Mouse (Mus musculus): Measurements from ENCODE around the gene Ifi211.
"Not testable (repeated sequence)": the region's sequence is repeated elsewhere in the genome, so short reads cannot be mapped to it uniquely, and the experiment has no call there.

DNA sequence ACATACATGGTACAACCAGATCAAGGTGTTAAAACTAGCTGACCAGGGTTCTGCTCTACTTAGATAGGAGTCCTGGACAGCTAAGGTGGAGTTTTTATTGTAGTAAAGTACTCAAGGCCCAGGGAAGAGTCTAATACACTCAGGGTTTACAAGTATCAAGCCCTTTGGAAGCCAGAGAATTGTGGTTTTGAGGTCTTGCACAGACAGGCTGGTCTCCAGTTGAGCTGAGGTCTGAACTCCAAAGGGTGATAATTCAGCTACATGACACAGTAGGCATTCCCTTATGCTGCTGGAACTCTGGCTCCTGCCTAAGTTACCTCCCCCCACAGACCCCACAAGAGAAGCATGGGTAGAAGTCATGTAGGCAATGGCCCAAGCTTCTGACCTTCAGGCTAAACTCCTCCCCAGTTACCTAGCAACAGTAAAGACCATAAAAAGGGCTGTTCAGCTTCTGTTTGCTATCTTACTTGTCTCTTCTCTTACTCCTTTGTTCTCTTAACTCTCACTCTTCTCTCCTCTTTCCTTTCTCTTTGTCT is 478 bp upstream of the Ifi211 start:
- TF ChIP-seq EP300, CTCF (IDR thresholded peaks at IDR 0.05; ENCODE audit: low read depth): not testable (repeated sequence)
